Mouse (Mus musculus) layer of hippocampus, postnatal 25 days (tissue): ENCODE results near the gene Atg7. TPM values are rescaled to one million over a fixed set of nuclear protein-coding genes. Genes with fewer than 3 reads are reported as not detected.

Experiments
- DNase-seq, 2 experiments: peaks; one replicate each; pipeline ENCODE4 v3.0.0; 2022; ENCODE audit warnings: mixed read lengths in 2 of 2, low spot score in 1 of 2; ENCODE audit errors: extremely low spot score in 1 of 2
- total RNA-seq, 2 experiments: library from RNA; stranded (reverse); gene quantifications; 2 replicates each; pipeline ENCODE4 v1.2.3; 2021

The Atg7 gene
- total RNA-seq, 2 experiments from 2014 or later: 23.8 to 26.2 TPM

GRCm38 (mm10) chr6:114812779-114813178 is 169.9 kb downstream of the Atg7 start:
- DNase-seq: no peak

- no peak for DNase-seq
These were observed 171.4 kb downstream of the Atg7 start for GRCm38 (mm10) chr6:114814199-114814881.

- DNase-seq: peak in 1 of 2 experiments; percentile 35
These were observed 172.2 kb downstream of the Atg7 start for GRCm38 (mm10) chr6:114814882-114815650.

GRCm38 (mm10) chr6:114817948-114818347 is 175.1 kb downstream of the Atg7 start:
- no peak for DNase-seq

GRCm38 (mm10) chr6:114818471-114818870 is 175.6 kb downstream of the Atg7 start:
- no peak for DNase-seq

- no peak for DNase-seq
These were observed 177.1 kb downstream of the Atg7 start for GRCm38 (mm10) chr6:114819971-114820481.

GRCm38 (mm10) chr6:114821646-114822045 is 178.7 kb downstream of the Atg7 start:
- no peak for DNase-seq

GRCm38 (mm10) chr6:114826889-114827288 is 184.0 kb downstream of the Atg7 start:
- no peak for DNase-seq

GRCm38 (mm10) chr6:114829660-114830438 is 187.0 kb downstream of the Atg7 start:
- no peak for DNase-seq

GRCm38 (mm10) chr6:114831807-114832206 is 188.9 kb downstream of the Atg7 start:
- DNase-seq: no peak

- DNase-seq: no peak
These were observed 190.3 kb downstream of the Atg7 start for GRCm38 (mm10) chr6:114833058-114833685.

- no peak for DNase-seq
These were observed 191.0 kb downstream of the Atg7 start for GRCm38 (mm10) chr6:114833791-114834346.

GRCm38 (mm10) chr6:114835344-114835743 is 192.4 kb downstream of the Atg7 start:
- no peak for DNase-seq

- DNase-seq: no peak
These were observed 192.9 kb downstream of the Atg7 start for GRCm38 (mm10) chr6:114835752-114836151.

GRCm38 (mm10) chr6:114836433-114836832 is 193.5 kb downstream of the Atg7 start:
- no peak for DNase-seq

- no peak for DNase-seq
These were observed 196.0 kb downstream of the Atg7 start for GRCm38 (mm10) chr6:114838872-114839271.

- no peak for DNase-seq
These were observed 197.1 kb downstream of the Atg7 start for GRCm38 (mm10) chr6:114840012-114840411.

GRCm38 (mm10) chr6:114842131-114842530 is 199.2 kb downstream of the Atg7 start:
- no peak for DNase-seq

- no peak for DNase-seq
These were observed 200.0 kb downstream of the Atg7 start for GRCm38 (mm10) chr6:114842863-114843262.

GRCm38 (mm10) chr6:114846153-114846772 is 203.4 kb downstream of the Atg7 start:
- no peak for DNase-seq
